Mouse (Mus musculus) CH12.LX (cell line): ENCODE measurements around the gene Zfyve28. TPM values are rescaled to one million over a fixed set of nuclear protein-coding genes. Genes with fewer than 3 reads are reported as not detected.

Experiments
- DNase-seq: peaks from one replicate; pipeline ENCODE4 v3.0.0-alpha.2; 2013; ENCODE audit errors: extremely low read depth
- H3K27ac ChIP-seq: 2 replicates; pipeline ENCODE4 v1.5.1; 2012; ENCODE audit warnings: low read depth, mild to moderate bottlenecking, control low read depth, moderate library complexity; ENCODE audit not compliant: insufficient read depth
- H3K27me3 ChIP-seq: replicated peaks from 2 replicates; pipeline ENCODE3; 2012; ENCODE audit warnings: inconsistent platforms
- H3K36me3 ChIP-seq, 2 experiments: replicated peaks in 1 of 2; 2 replicates each; pipeline versions ENCODE3 to v1.6.1; 2012; ENCODE audit warnings: inconsistent platforms in 1 of 2, low read length in 1 of 2, mild to moderate bottlenecking in 1 of 2, mixed read lengths in 1 of 2, moderate library complexity in 1 of 2; ENCODE audit not compliant: control insufficient read depth in 1 of 2, insufficient read depth in 1 of 2
- H3K4me1 ChIP-seq, 2 experiments: 2 replicates each; pipeline ENCODE4 v1.6.1; 2012; ENCODE audit warnings: inconsistent platforms in 1 of 2, moderate library complexity in 1 of 2; ENCODE audit not compliant: insufficient read depth in 2 of 2, control insufficient read depth in 1 of 2
- H3K4me2 ChIP-seq: 2 replicates; pipeline ENCODE4 v1.6.1; 2012; ENCODE audit warnings: low read depth, mild to moderate bottlenecking, control low read depth; ENCODE audit not compliant: poor library complexity, insufficient read depth, severe bottlenecking
- H3K4me3 ChIP-seq, 3 experiments: fragments of 150-350 bp in 1 of 3; sonication (generic) in 1 of 3; replicated peaks in 1 of 3; 2 replicates each; pipeline versions ENCODE3 to v1.5.1; 2011 to 2012; ENCODE audit warnings: low read depth in 2 of 3, low read length in 2 of 3, mild to moderate bottlenecking in 2 of 3, moderate library complexity in 2 of 3, control low read depth in 1 of 3, improper control_type of control experiment in 1 of 3, inconsistent platforms in 1 of 3, mixed read lengths in 1 of 3; ENCODE audit not compliant: poor library complexity in 1 of 3
- H3K79me2 ChIP-seq: replicated peaks from 2 replicates; pipeline ENCODE4 v1.6.1; 2012; ENCODE audit warnings: mild to moderate bottlenecking, moderate library complexity; ENCODE audit not compliant: control insufficient read depth, poor library complexity, insufficient read depth, severe bottlenecking; ENCODE audit errors: extremely low read depth
- H3K9ac ChIP-seq: 2 replicates; pipeline ENCODE4 v1.6.1; 2012; ENCODE audit warnings: low read depth, mild to moderate bottlenecking, control low read depth, moderate library complexity; ENCODE audit not compliant: insufficient read depth
- H3K9me3 ChIP-seq: replicated peaks from 2 replicates; pipeline ENCODE3; 2012; ENCODE audit warnings: low read length, inconsistent platforms, mixed read lengths
- CHD1 ChIP-seq: IDR thresholded peaks from 2 replicates; pipeline ENCODE4 v1.6.1; 2012; ENCODE audit warnings: low read depth, low read length, improper control_type of control experiment, inconsistent platforms
- ELF1 ChIP-seq: IDR thresholded peaks from 2 replicates; pipeline ENCODE4 v1.6.1; 2014; ENCODE audit warnings: low read depth, mild to moderate bottlenecking, inconsistent platforms, low read length, improper control_type of control experiment
- EP300 ChIP-seq: IDR thresholded peaks from 2 replicates; pipeline ENCODE4 v1.6.1; 2011; ENCODE audit warnings: low read length, improper control_type of control experiment
- GABPA ChIP-seq: IDR thresholded peaks from 2 replicates; pipeline ENCODE4 v1.6.1; 2012; ENCODE audit warnings: low read depth, low read length, improper control_type of control experiment, inconsistent platforms; ENCODE audit not compliant: insufficient replicate concordance
- HCFC1 ChIP-seq: IDR thresholded peaks from 2 replicates; pipeline ENCODE4 v1.6.1; 2012; ENCODE audit warnings: low read depth, mild to moderate bottlenecking, inconsistent platforms, low read length, improper control_type of control experiment
- JUND ChIP-seq: conservative IDR thresholded peaks from 2 replicates; pipeline ENCODE4 v1.6.1; 2011; ENCODE audit warnings: low read depth, low read length, improper control_type of control experiment
- KAT2A ChIP-seq: IDR thresholded peaks from 2 replicates; pipeline ENCODE4 v1.6.1; 2012; ENCODE audit warnings: low read length, improper control_type of control experiment, inconsistent platforms; ENCODE audit not compliant: insufficient replicate concordance
- MAFK ChIP-seq: IDR thresholded peaks from 2 replicates; pipeline ENCODE4 v1.6.1; 2011; ENCODE audit warnings: low read length, improper control_type of control experiment; ENCODE audit not compliant: insufficient replicate concordance
- MAZ ChIP-seq: IDR thresholded peaks from 2 replicates; pipeline ENCODE4 v1.6.1; 2012; ENCODE audit warnings: low read depth, mild to moderate bottlenecking, inconsistent platforms, low read length, improper control_type of control experiment, moderate library complexity
- MXI1 ChIP-seq: IDR thresholded peaks from 2 replicates; pipeline ENCODE4 v1.6.1; 2011; ENCODE audit warnings: mild to moderate bottlenecking, low read depth, low read length, improper control_type of control experiment
- POLR2A ChIP-seq: IDR thresholded peaks from 2 replicates; pipeline ENCODE4 v1.6.1; 2011; ENCODE audit warnings: low read depth, mild to moderate bottlenecking, improper control_type of control experiment, low read length
- POLR2AphosphoS2 ChIP-seq: IDR thresholded peaks from 2 replicates; pipeline ENCODE4 v1.6.1; 2011; ENCODE audit warnings: low read depth, low read length, improper control_type of control experiment
- RAD21 ChIP-seq: IDR thresholded peaks from 2 replicates; pipeline ENCODE4 v1.6.1; 2011; ENCODE audit warnings: low read depth, mild to moderate bottlenecking, low read length, improper control_type of control experiment, moderate library complexity
- SIN3A ChIP-seq: IDR thresholded peaks from 2 replicates; pipeline ENCODE4 v1.6.1; 2012; ENCODE audit warnings: low read length, improper control_type of control experiment, inconsistent platforms
- SMC3 ChIP-seq: IDR thresholded peaks from 2 replicates; pipeline ENCODE4 v1.6.1; 2011; ENCODE audit warnings: low read depth, low read length, improper control_type of control experiment
- TCF12 ChIP-seq: IDR thresholded peaks from 2 replicates; pipeline ENCODE4 v1.6.1; 2014; ENCODE audit warnings: low read depth, mild to moderate bottlenecking, inconsistent platforms, low read length, improper control_type of control experiment
- UBTF ChIP-seq: IDR thresholded peaks from 2 replicates; pipeline ENCODE4 v1.6.1; 2012; ENCODE audit warnings: low read depth, mild to moderate bottlenecking, inconsistent platforms, low read length, improper control_type of control experiment, moderate library complexity
- USF1 ChIP-seq: IDR thresholded peaks from 2 replicates; pipeline ENCODE4 v1.6.1; 2014; ENCODE audit warnings: low read depth, mild to moderate bottlenecking, inconsistent platforms, low read length, improper control_type of control experiment
- USF2 ChIP-seq: conservative IDR thresholded peaks from 2 replicates; pipeline ENCODE4 v1.6.1; 2011; ENCODE audit warnings: low read depth, low read length, improper control_type of control experiment
- ZMIZ1 ChIP-seq: IDR thresholded peaks from 2 replicates; pipeline ENCODE4 v1.6.1; 2012; ENCODE audit warnings: low read depth, mild to moderate bottlenecking, inconsistent platforms, low read length, improper control_type of control experiment
- dilution Hi-C: fragments of 300-500 bp; cut with MboI; formaldehyde crosslinking; loops from 2 replicates; pipeline ENCODE4 v1.14.3; 2020; ENCODE audit warnings: low sequenced_read_pairs; ENCODE audit not compliant: extremely low pct_unique_long_range_greater_than_20kb, extremely low pct_ligation_motif_present
- in situ Hi-C: fragments of 300-500 bp; cut with MboI; formaldehyde crosslinking; loops from 3 replicates; pipeline ENCODE4 v1.14.3; 2019; ENCODE audit warnings: low sequenced_read_pairs, low pct_ligation_motif_present, low pct_unique_long_range_greater_than_20kb, mixed read lengths
- polyA plus RNA-seq: library from polyadenylated mRNA; unstranded; fragments of >175 nt; gene quantifications from 2 replicates; pipeline ENCODE4 v1.2.1, GENCODE M21; 2012; ENCODE audit warnings: low read depth; ENCODE audit not compliant: insufficient read length
- total RNA-seq, 2 experiments: library from RNA; depleted of rRNA; stranded (reverse); fragments of 300-350 nt in 1 of 2; fragments of >200 nt in 1 of 2; gene quantifications; 2 replicates each; pipeline ENCODE4 v1.2.3; 2012 to 2014

Gene Zfyve28
- total and polyA plus RNA-seq, 3 experiments: 1.7 to 2.8 (median 2.0) TPM

- no peak overlapping the region for H3K9ac ChIP-seq
- no peak overlapping the region for H3K4me2 ChIP-seq
- H3K79me2 ChIP-seq: no peaks in the 10 kb centered on the region
- dilution Hi-C loops (no loop called here), in situ Hi-C loops (no loop called here)
- H3K27ac ChIP-seq: no peak overlapping the region
- H3K36me3 ChIP-seq: no peaks in the 10 kb centered on the region
- no peaks in the 10 kb centered on the region for H3K27me3 ChIP-seq
- no peak for DNase-seq
- H3K4me1 ChIP-seq: peaks cover 0 to 6% of the 10 kb centered on the region in 2 experiments; a peak in 2 of 4 replicates
- no peak overlapping the region for H3K4me3 ChIP-seq
- TF ChIP-seq JUND (no peak), KAT2A (no peak), USF2 (no peak), ELF1 (no peak), MXI1 (no peak), SMC3 (no peak), TCF12 (no peak), GABPA (no peak), MAZ (no peak), USF1 (no peak), POLR2A (no peak), RAD21 (no peak), CHD1 (no peak), UBTF (no peak), SIN3A (no peak), MAFK (no peak), POLR2AphosphoS2 (no peak), ZMIZ1 (no peak), HCFC1 (no peak), EP300 (no peak)
- TF ChIP-seq, all 38 proteins: peak for 0
- no peaks in the 10 kb centered on the region for H3K9me3 ChIP-seq
Measured at GRCm38 (mm10) chr5:34217756-34218155, 70.5 kb downstream of the Zfyve28 start.

- Histone ChIP-seq H3K9me3 (no peaks in the 10 kb centered on the region), H3K27me3 (no peaks in the 10 kb centered on the region), H3K36me3 (no peaks in the 10 kb centered on the region), H3K4me2 (no peak overlapping the region), H3K4me1 (peaks cover 0 to 6% of the 10 kb centered on the region in 2 experiments; a peak in 2 of 4 replicates), H3K9ac (no peak overlapping the region), H3K4me3 (no peak overlapping the region), H3K79me2 (no peaks in the 10 kb centered on the region), H3K27ac (no peak overlapping the region)
- TF ChIP-seq HCFC1: no peak
- in situ Hi-C loops: no loop called here
- no peak for DNase-seq
- dilution Hi-C loops: no loop called here
Measured at GRCm38 (mm10) chr5:34216025-34216424, 72.2 kb downstream of the Zfyve28 start.
